Mouse (Mus musculus) heart, embryonic 10.5 days (tissue): ENCODE results near the gene Naip6. TPM values are rescaled to one million over a fixed set of nuclear protein-coding genes. Genes with fewer than 3 reads are reported as not detected.
"Not testable (repeated sequence)": the region's sequence is repeated elsewhere in the genome, so short reads cannot be mapped to it uniquely, and the experiment has no call there.

ENCODE experiments used
- DNase-seq: peaks from one replicate; pipeline ENCODE4 v3.0.0-alpha.2; 2017; ENCODE audit warnings: low spot score
- H3K27ac ChIP-seq: fragments of 300-500 bp; sonication (generic); 2 replicates; pipeline ENCODE4 v1.5.1; 2016; ENCODE audit warnings: mild to moderate bottlenecking
- H3K27me3 ChIP-seq: fragments of 300-500 bp; sonication (generic); 2 replicates; pipeline ENCODE4 v1.6.1; 2016; ENCODE audit warnings: mild to moderate bottlenecking; ENCODE audit not compliant: poor library complexity, insufficient read depth, severe bottlenecking
- H3K36me3 ChIP-seq: fragments of 300-500 bp; sonication (generic); 2 replicates; pipeline ENCODE4 v1.6.1; 2016; ENCODE audit warnings: mild to moderate bottlenecking, moderate library complexity
- H3K4me1 ChIP-seq: fragments of 300-500 bp; sonication (generic); 2 replicates; pipeline ENCODE4 v1.6.1; 2016; ENCODE audit warnings: mild to moderate bottlenecking
- H3K4me3 ChIP-seq: fragments of 300-500 bp; sonication (generic); 2 replicates; pipeline ENCODE4 v1.5.1; 2016; ENCODE audit warnings: mild to moderate bottlenecking, moderate library complexity
- H3K9me3 ChIP-seq: fragments of 300-500 bp; sonication (generic); 2 replicates; pipeline ENCODE4 v1.6.1; 2016; ENCODE audit warnings: mild to moderate bottlenecking, moderate library complexity
- WGBS: fragments of 180-500 bp; shearing (Covaris S2); methylation state at CpG from one replicate; pipeline ENCODE4 v1.1.7; 2016; 5-methylcytosine and 5-hydroxymethylcytosine counted together
- polyA plus RNA-seq: library from polyadenylated mRNA; unstranded; fragments of >200 nt; fragmentation: Nextera tagmentation; extraction: Ambion mirVana; gene quantifications from 2 replicates; pipeline ENCODE4 v1.2.1, GENCODE M21; 2016

Gene Naip6
- polyA plus RNA-seq, 1 experiment from 2014 or later, result 0.18 TPM

DNA sequence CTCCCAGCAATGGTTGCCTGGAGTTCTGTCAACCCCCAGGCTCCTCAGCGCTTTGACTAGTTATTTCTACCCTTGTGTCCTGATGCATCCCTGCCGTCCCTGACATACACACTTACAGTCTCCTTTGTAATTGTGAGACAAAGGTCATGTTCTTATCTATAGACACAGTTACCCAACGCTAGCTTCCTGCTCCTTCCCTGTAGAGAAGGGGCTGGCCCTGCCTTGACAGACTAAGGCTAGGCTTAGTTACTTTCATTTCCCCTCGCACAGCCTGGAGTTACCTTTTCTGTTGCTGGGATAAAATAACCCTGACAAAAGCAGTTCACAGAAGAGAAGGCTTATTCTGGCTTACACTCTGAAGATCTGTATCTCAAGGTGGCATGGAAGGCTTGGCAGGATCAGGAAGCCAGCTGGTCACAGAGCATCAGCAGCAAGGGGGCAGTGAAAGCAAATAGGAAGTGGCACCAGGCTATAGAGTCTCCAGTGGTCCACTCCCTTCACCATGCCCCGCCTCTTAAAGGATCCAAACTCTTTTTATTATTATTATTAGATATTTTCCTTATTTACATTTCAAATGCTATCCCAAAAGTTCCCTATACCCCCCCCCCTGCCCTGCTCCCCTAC lies 70.5 kb downstream of the Naip6 start:
- not testable (repeated sequence) for H3K4me3 ChIP-seq, H3K27me3 ChIP-seq, H3K27ac ChIP-seq, H3K4me1 ChIP-seq, DNase-seq, H3K36me3 ChIP-seq, H3K9me3 ChIP-seq
- 69% methylated on average over 5 of the region's 5 CpGs for WGBS

DNA sequence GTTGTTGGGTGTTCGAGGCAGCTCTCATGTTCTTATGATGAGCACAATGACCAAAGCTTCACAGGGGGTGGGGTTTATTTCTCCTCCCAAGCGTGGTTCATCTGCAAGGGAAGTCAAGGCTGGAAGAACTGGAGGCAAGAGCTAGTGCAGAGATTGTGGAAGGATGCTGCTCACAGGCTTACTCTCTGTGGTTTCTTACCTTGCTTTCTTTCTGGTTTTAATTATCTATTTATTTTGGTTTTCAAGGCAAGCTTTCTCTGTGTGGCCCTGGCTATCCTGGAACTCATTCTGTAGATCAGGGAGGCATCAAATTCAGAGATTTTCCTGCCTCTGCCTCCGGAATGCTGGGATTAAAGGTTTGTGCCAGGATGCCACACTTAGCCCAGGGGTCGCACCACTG lies 71.3 kb downstream of the Naip6 start, which contains the start of gene Naip5:
Naip5 (minus strand) TSS at position 101 of the 400 bp plus-strand sequence.
- not testable (repeated sequence) for H3K27ac ChIP-seq, H3K36me3 ChIP-seq, H3K9me3 ChIP-seq, DNase-seq, H3K4me3 ChIP-seq, H3K4me1 ChIP-seq, H3K27me3 ChIP-seq
- WGBS, result 69% methylated on average over 4 of the region's 4 CpGs

DNA sequence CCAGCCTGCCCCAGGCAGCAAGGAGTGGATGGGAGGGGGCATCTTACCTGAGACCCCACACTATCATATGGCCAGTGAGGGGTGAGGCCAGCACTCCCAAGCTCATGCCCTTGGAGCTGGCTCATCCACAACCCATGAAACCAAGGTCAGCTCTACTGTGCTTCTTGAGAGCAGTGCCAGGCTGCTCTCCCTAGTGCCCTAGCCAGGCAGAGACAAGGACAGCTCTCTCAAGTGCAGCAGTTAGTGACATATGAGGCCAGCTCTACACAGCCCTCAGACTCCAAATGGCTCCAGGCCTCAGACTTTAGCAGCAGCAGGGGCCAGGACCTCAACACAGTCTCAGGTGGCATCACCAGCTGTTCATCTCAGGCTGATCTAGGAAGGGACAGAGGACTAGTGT lies 73.8 kb downstream of the Naip6 start:
- Histone ChIP-seq H3K4me3 (no peak overlapping the region), H3K27me3 (no peaks in the 10 kb centered on the region), H3K27ac (no peak overlapping the region), H3K36me3 (no peaks in the 10 kb centered on the region), H3K9me3 (no peaks in the 10 kb centered on the region), H3K4me1 (no peaks in the 10 kb centered on the region)
- DNase-seq, result no peak

Other genes starting within 250 kb of the Naip6 start
- gene Bdp1, start 213.6 kb downstream of the Naip6 start, polyA plus RNA-seq, result 21.6 and 22.3 TPM in 2 replicates
- gene Serf1, start 209.7 kb downstream of the Naip6 start, polyA plus RNA-seq, result 77.4 and 93.1 TPM in 2 replicates
- 45.6 and 64.3 TPM in 2 replicates for gene Smn1, start 192.8 kb downstream of the Naip6 start, polyA plus RNA-seq
- 0.15 and 0.22 TPM in 2 replicates for gene Naip2, start 115.6 kb downstream of the Naip6 start, polyA plus RNA-seq
- gene Naip5, start 71.4 kb downstream of the Naip6 start, polyA plus RNA-seq, result 0.11 and 0.14 TPM in 2 replicates
- not detected in 2 replicates for gene Naip1, start 135.2 kb upstream of the Naip6 start, polyA plus RNA-seq
- gene Gtf2h2, start 174.9 kb upstream of the Naip6 start, polyA plus RNA-seq, result 58.9 and 73.5 TPM in 2 replicates
- gene Ocln, start 235.0 kb upstream of the Naip6 start, polyA plus RNA-seq, result 1.7 and 4.8 TPM in 2 replicates